Mouse (Mus musculus) left cerebral cortex, adult 18-20 months (tissue): ENCODE results near the gene Rgs13. TPM values are rescaled to one million over a fixed set of nuclear protein-coding genes. Genes with fewer than 3 reads are reported as not detected.
A peak's percentile ranks its signal among the peaks of the same experiment; 100 is the strongest.

ENCODE experiments used
- DNase-seq, 2 experiments: peaks; one replicate each; pipeline ENCODE4 v3.0.0; 2021 to 2022; ENCODE audit warnings: low spot score in 2 of 2, mixed read lengths in 1 of 2
- long read RNA-seq, 2 experiments: library from polyadenylated mRNA; stranded (forward); transcript quantifications; one replicate each; pipeline ENCODE4 v2.0.0; 2021
- total RNA-seq, 2 experiments: library from RNA; stranded (reverse); gene quantifications; 2 replicates each; pipeline ENCODE4 v1.2.3; 2021

Rgs13 gene
- 1 to 10 TPM; 1.1 to 1.6 TPM for total RNA-seq
- long read RNA-seq, experiment 1, partial matches to known transcripts, result 0 of 1 reads
- long read RNA-seq, experiment 1, other reads (novel, unspliced or antisense), result 0 of 1 reads
- long read RNA-seq, experiment 2, result 0 reads

DNA sequence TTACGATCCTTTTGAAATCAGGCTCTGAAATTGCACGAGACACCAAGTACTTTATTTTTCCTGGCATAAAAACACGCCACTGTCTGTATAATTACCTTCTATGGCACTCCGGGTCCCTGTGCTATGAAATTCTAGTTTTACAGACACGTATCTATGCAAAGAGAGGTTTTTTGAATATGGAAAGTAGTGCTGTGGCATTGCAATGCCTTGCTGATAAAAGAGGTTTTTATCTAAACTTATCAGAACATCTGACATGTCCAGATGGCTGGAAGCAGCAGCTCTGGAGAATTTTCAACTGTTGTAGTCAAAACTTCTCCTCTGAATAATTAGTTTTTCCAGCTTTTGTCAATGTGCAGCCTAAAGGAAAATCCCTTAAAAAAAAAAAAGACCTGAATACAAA lies at the start of gene Rgs13:
Gene Rgs13, minus strand, starts transcription at position 207 of the 400 bp plus-strand sequence.
- peak in 1 of 2 experiments; percentile 8 for DNase-seq

DNA sequence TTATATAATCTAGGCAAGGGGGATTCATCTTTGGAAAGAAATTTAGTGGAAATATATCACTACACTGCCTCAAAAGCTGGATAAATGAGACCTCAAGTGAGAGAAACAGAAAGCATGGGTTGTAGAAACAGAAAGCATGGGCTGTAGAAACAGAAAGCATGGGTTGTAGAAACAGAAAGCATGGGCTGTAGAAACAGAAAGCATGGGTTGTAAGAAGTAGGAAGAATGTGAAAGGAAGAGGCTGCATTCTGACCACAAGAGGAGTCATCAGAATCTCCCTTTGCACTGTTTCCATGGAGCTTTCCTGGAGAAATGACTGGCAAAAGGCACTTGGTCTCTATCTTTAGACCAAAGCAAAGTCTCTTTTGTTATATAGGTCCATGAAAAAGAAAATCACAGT lies 38.1 kb upstream of the Rgs13 start:
- DNase-seq, result no peak

DNA sequence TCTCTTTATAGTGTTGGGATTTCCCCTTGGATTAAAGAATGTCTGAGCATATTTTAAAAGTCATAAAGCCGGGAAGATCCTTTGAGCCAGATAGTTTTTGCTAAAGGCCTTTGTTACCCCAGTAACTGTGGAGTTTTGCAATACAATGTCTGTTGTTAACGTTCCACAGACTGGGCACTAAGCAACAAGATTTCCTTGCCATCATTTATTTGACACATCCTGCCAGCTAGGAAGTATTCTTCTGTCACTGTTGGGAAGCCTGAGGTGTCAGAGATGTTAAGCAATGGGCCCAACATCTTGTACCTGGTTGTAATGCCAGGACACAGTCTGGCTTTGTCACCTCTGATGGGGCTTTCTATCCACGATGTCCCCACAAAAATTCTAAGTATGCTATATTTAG lies 33.7 kb upstream of the Rgs13 start:
- DNase-seq, result no peak

DNA sequence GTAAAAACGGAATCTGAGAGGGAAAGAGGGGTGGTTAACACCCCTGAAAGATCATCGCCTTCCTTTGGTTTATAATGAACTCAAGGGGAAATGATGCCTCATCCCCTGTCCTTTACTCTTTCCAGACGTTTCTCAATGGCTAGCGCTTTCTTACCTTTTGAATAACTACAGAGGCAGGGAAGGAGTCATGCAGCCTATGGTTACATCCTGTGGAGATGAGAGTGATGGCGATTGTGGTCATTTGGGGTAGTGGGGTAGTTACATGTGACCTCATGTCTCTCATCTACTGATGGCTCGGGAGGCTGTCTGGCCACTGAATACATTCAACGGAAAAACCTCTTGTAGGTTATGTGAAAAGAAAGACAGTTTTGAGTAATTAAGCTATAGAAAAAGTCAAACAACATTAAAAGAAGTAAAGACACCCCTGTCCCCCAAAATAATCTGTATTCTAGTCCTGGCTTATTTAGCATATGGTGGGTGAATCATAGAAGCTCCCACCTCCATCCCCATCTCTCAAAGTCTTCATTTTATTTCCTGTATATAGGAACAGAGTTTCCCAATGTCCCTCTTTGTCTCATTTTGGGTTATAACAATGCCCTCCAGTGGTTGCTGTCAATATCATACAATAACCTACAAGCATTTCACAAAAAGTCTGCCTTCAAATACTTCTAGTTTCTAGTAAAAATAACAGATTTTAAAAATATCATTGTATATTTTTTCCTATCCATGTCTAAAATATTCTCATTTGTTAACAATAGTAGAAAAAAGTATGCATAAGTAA lies 29.3 kb upstream of the Rgs13 start:
- no peak for DNase-seq

DNA sequence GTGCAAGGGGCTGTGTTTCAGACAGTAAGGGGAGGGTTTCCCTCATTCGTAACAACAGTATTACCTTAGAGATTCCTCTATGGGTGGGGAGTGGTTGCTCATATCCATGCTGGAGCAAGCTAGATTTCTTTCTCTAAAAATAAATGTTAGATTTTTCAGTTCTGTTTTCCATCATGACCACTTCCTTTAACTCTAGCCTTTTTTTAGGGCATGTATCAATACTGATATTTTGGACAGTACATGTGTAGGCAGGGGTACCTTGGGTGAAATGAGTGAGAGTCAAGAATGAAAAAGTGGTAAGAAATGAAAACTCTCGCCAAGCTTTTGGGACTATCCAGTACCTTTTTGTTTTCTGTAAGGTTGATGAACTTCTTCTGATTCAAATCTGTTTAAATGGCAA lies 27.6 kb upstream of the Rgs13 start:
- DNase-seq, result no peak

DNA sequence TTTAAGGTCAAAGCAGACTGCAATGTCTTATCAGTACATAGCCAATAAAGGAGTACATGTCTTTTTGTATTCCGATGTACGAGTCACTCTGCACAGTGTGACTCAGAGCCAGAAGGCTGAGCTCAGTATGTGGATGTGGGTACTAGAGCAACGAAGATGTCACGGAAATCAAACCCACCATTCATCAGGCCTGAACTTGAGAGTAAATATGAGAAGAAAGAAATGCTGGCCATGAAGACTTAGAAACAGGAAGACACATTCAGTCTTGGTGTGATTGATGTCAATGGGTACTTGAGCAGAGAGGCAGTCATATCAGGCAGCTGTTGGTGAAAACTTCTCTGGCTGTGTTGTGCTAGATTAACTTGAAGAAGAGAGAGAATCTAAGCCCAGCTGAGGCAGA lies 25.8 kb upstream of the Rgs13 start:
- no peak for DNase-seq

DNA sequence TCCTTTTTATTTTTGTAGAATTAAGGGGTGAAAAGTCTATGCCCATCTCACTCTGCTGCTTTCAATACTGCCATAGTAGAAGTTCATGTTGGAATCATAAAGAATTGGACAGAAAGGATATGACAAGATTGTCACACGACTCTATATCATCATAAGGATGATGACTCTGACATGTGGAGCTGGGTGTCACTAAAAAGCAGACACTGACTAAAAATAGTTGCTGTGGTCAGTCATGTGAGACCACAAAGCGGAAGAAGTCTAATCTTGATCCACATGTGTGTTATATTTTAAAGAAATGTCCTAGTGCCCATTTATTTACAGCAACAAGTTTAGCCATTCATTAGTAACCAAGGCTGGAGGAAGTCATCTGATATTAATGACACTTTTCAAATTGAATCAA lies 23.3 kb upstream of the Rgs13 start:
- DNase-seq, result no peak

DNA sequence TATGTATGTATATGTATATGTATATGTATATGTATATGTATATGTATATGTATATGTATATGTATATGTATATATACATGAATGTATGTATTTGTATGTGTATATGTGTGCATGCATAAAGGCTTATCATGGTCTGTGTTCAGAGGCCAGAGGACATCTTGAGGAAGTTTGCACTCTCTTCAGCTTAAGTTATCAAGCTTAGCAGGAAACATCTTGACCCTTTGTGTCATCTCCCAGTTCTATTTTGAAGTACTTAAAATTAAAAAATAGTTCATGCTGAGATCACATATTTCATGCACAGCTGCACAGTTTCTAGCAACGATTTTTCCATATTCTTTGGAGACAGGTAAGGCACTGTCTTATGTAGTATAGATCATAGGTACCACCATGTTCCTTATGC lies 22.4 kb upstream of the Rgs13 start:
- DNase-seq, result no peak

DNA sequence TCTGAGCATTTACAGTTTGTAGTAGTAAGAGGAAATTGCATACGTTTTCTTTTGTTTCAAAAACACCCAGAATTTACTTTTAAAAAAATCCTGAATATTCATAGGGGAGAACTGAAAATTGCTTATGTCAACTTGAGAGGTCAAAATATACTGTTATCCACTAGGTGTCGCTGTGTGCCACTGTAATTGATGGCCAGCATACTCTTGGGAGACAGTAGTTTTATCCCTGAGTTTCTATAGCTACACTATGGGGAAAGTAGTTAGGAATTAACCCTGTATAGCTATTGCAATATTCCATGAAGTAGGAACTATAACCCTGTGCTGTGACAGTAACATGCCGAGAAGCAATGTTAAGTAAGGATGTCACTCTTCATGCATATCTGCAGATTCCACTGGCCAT lies 20.5 kb upstream of the Rgs13 start:
- DNase-seq, result peak; percentile 24 to 58

DNA sequence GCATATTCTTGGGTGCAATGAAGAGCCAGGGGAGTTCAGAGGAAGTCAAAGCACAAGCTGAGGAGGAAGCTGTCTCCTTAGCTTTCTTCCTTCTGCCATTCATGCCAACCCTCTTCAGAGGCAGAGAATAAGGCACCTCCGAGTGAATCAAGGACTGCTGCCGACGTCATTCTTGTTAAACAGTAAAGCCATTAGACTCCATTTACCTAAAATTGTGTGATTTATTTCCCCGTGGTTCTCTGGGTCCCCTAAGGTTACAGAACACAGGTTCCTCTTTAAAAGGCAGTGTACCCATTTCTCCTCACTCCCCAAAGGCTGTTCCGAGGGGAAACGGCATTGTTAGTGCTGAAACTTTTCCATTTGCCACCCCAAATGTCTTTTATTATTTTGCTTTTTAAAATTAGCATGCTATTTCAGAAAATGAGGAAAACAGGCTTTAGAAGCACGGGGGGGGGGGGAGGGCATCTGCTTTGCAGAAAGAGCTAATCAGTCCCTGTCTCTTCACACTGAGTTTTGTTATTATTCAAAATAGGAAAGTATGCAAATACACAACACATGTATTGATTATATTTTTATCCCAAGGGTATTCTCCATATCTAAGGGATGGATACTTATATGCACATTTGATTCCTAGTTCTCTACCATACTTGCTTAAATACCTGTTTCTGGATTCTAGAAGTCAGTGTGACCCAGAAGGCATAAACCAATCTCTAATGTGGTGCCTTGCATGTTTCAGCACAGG lies 9.7 kb upstream of the Rgs13 start:
- DNase-seq, result no peak

DNA sequence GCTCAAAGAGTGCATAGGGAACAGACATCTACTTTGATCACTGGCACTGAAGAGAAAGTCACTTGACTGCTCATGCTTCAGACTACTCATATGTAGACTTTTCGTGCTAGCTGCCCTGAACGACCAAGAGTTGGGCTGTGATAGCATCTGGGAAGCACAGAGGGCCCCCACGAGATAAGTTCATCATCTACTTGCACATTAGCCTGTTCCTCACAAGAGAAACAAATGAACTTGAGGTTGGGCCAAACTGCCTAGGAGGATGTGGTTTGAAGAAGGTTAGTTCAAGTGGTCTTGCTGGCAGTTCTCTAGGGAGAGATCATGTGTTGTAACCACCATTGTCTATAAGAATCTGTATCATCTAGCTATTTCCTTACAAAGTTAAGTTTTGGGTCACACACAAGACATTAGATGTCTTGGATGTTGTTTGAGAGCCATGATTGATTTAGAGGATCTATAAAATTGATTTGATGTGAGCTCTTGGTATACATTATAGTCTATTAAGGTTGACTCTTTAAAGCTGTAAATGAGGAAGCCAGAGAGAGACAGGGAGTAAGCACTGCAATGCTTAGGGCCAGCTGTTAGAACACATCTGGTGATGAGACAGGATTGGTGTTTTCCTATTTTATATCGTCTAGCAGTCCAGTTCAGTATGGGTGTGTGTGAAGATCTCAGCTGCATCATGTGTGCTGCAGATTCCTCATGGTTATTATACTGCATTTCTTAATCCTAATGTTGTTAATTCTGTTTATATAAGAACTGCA lies 8.0 kb upstream of the Rgs13 start:
- no peak for DNase-seq

DNA sequence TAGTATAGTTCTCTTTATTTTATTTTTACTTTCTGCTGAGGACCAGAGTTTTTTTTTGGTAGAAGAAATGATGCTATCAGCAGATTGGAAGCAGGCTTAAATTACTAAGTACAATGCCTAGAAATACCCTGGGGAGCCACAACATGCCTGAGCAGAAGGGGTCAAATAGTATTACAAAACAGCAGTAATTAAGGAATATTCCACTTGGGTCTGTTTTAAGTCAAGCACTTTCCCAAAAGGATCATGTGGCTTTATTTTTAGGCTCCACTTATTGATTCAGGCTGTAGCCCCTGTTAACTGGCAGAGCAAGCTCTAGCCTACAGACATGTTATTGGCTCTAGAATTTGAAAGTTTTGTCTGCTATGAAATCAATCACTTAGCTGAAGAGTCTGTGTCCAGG lies 6.5 kb upstream of the Rgs13 start:
- no peak for DNase-seq

DNA sequence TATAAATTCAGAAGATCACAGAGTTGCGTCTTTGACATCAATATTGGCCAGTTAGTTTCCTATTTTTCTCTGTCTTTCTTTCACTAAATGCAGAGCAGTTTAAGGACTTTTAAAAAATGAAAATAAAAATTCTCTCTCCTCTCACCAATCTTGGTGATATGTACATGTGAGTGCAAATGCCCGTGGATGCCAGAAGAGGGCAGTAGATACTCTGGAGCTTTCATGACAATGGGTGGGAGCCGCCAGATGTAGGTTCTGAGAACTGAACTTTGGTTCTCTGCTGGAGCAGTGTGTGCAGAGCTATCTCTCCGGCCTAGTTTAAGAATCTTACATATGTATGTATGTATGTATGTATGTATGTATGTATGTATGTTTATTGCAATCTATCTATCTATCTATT lies 2.4 kb upstream of the Rgs13 start:
- DNase-seq, result no peak

DNA sequence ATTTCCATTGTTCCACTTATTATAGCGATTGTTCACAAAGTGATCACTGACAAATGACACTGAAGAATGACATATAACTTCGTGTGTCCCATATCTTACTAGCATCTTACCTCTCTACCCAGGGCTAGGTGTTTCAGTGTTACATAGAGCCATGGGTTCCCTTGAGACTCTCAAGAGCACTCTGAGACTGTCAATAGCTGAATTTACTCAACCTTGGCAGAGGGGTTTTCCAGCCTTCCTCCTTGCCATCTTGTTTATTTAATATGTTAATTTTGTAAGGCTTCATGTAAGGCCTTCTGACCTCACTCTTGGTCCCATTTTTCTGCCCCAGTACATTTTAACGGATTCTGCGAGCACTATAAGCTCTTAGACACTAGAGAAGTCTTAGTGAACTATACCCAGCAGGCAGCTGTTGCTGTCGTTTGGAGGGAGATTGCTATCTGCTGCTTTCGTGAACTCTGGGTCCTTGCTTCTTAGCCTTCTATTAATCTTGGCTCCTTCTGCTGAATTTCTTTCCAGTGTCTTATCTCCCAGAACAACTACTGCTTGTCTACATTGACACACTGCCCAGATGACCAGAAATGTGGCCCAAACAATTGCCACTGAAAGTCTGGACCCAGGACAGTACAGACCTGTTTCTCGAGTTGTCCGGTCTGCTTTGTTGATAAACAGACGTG lies 1.2 kb upstream of the Rgs13 start:
- no peak for DNase-seq

DNA sequence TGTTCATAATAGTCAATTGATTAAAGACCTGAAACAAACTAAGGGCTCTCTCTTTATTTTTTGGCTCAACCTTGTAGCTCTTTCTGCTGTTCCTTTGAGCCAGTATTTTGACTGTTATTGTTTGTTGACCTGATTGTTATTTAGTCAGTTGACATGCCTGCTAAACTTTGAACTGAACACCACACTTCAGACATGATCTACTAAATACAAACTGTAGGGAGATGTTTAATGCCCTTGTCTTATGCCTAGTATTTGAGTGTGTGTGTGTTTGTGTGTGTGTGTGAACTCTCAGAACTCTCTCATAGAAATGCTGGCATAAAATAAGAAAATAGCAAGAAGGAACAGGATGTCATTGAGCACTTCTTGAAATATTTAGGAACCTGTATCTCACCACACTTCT lies 448 bp upstream of the Rgs13 start:
- no peak for DNase-seq

DNA sequence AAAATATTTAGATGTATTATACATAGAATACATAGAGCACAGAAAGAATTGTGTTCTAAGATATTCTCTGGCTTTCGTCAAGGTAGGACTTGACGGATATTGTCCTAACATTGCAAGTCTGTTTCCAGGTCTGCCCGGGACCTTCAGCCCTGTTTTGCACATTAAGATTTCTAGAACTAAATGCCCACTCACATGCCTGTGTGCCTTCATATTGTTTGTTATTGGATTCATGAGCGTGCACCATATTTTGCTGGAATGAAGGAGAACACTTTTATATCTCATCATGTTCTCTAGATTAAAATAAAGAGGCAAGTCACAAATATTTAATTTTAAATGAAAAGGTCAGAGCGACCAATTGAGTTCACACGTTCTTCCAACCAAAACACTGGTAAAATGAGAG lies 2.4 kb downstream of the Rgs13 start:
- DNase-seq, result no peak

DNA sequence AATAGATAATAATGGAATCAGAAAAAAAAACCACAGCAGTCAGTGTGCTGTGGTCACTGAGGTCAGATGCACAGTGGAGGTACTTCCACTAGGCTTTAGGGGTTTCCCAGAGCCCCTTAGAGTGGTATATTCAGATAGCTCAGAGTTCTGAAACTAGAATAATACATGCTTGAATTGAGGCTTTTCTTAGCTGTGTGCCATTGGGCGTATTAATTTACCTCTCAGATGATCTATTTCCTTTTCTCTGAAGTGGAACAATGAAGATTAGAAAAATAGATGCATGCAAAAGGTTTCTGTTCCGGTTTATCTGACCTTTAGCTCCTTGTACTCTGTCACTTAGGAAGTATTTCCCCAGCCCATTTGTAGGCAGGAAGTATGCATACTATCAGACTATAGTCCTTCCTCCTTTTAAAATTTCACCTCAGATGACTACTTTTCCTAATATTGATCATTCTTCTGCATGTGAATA lies 3.6 kb downstream of the Rgs13 start:
- DNase-seq, result no peak

DNA sequence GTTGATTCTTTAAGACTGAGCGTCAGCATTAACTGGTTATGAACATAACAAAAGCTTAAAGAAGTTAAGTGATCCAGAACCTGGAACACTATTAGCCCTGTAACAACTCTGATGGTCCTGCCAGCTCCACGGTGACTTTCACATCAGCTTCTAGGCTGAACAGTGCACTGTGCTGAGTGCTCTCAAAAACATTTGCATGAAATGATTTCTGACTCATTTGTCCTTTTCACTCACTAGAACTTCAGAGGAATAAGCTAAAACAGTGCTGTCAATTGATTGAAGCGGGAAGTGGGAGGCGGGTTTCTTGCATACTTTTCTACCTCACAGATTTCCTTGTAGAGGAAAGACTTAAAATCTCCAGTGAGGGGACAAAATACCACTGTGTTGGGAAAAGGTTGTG lies 8.3 kb downstream of the Rgs13 start:
- DNase-seq, result no peak

DNA sequence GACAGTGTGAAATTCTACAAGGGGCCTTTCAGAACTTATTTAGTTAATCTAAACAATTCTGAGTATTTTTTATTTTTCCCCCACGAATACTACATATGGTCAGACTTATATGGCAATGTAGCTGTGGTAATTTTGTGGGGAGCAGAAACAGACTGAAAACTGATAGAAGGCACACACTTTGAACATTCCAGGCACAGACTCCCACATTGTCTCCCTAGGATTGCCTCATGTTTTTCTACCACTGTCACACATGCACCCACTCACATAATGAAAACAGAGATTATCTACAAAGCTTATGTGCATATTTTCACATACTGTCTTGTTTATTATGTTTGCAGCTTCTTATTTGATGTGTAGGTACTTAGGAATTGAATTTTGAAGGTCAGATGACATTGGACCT lies 9.4 kb downstream of the Rgs13 start:
- no peak for DNase-seq

DNA sequence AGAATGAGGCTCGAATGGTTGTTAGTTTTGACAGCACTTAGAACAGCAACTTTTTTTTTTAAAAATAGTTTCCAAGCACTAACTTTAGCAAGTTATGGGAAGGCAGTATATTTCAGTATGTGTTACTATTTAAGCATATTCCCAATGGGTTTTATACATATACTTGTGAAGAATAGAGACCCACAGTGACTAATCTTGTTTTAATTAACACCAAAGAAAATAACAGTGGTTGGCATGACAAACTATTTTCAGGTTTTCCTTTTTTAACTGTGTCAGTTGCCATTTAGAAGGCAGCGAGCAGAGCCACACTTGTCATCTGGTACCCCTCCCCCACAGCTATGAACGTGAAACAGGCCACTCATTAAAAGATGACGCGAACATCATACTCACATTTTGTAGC lies 10.3 kb downstream of the Rgs13 start:
- DNase-seq, result peak in 1 of 2 experiments; percentile 8

DNA sequence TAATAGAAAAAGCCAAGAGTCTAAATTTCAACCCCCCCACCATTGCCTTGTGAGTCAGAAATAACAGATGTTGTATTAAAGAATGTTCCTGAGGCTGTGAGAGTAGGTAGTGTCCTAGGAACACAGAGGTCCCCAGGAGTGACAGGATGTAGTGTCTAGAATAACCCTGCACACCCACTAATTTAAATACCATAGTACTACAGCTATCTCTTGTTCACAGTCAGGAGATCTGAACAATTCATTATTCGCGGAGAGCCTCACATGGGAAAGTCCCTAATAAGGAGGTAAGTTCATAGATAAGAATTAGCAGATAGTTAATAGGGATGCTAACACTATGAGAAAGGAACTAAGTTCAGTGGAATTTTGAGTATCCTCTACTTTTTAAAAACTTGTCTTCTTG lies 10.9 kb downstream of the Rgs13 start:
- no peak for DNase-seq
